Mouse (Mus musculus): ENCODE data around the gene Cd209d. TPM values are rescaled to one million over a fixed set of nuclear protein-coding genes. Genes with fewer than 3 reads are reported as not detected.
"Not testable (repeated sequence)": the region's sequence is repeated elsewhere in the genome, so short reads cannot be mapped to it uniquely, and the experiment has no call there.

Gene Cd209d
- total RNA-seq (2014; fragmentation: Nextera tagmentation) (not detected in 2 replicates), total RNA-seq (2017) (not detected in 2 replicates)

DNA sequence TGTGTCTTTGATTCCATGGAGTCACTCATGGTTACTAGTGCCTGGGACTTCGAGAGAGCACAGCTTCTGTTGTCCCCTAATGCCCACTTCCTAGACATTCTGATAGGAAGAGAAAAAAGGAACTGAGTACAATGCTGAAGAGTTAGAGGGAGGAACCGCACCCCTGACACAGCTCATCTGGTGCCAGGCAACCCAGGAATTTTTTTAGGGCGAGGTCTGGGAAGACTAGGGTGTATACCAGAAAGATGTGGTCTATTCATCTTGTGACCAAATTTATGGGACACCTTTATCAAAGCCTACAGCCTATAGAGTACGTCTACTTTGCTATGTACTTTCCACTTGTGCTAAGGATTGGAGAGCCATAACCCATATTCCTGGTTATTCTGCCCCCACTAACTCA lies at the start of gene Cd209d:
Cd209d (minus strand) TSS at position 101 of the 400 bp plus-strand sequence.
- ATAC-seq (replicated peaks; ENCODE audit: low FRiP score, low TSS enrichment, poor library complexity, severe bottlenecking) = no peak

DNA sequence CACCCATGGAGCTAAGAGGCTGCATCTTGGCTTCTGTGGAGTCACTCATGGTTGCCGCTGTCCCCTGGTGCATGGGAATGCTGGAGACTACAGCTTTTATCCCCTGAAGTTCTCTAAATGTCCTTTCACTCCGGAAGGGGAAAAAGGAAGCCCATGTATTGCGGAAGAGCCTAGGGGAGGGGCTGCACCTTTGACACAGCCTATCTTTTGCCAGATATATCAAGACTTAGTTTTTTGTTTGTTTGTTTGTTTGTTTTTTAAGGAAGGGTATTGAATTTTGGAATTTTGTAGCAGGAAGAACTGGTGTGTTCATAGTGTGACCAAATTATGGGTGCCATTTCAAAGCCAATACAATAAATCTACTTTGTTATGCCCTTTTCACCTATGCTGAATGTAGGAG lies 48.4 kb upstream of the Cd209d start, which contains the start of gene Cd209b:
Cd209b (minus strand) TSS at position 101 of the 400 bp plus-strand sequence.
- ATAC-seq (replicated peaks; ENCODE audit: low FRiP score, low TSS enrichment, poor library complexity, severe bottlenecking) = no peak

DNA sequence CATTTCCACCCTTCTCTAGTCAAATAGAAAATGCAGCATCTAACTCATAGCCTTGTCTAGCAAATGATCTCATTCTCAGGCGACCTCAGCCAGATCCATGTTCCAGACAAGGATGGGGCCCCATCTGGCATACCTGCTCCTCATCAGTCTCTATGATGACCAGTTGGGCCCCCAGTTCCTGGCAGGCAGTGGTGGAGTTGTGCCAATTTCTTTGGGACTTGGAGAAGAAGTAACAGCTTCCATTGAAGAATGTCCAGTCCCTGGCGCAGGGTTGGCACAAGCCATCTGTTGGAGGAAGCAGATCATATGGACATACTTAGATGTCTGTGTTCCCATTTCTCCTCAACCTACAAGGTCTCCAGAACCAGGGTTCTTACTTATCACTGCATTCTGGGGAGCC lies 2.2 kb downstream of the Cd209d start:
- no peak for ATAC-seq (replicated peaks; ENCODE audit: low FRiP score, low TSS enrichment, poor library complexity, severe bottlenecking)

DNA sequence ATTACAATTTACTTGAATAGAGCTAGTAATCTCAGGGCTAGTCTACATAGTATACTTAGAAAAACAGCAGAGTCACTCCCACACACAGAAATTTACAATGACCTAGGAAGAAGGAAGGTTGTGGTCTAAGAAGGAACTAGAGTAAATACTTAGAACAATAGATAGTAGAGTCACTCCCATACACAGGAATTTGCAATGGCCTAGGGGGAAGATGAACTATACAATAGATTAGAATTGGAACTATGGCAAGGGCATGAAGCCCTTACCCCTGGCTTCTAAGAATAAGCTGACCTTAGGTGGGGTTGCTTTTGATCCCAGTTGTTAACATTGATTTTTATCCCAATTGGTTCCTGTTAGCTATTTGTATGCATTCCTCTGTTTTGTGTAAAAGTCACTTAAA lies 15.6 kb downstream of the Cd209d start:
- ATAC-seq (replicated peaks; ENCODE audit: low FRiP score, low TSS enrichment, poor library complexity, severe bottlenecking) = not testable (repeated sequence)

DNA sequence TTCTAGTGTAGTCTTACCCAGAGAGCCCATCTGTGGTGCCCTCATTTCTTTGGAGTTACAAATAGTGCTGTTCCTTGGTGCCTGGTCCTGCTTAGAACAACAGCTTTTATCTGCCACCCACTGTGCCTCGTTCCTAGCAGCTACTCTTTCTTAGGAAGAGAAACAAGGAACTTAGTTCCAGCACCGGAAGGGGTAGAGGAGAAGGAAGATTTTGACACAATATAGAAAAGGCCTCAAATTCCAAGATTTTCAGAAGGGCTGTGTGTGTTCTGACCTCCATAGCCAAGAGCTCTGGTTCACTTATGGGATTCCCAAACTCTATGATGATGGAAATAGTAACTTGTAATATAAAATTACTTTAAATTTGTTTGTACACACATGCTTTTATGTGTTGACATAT lies 24.1 kb downstream of the Cd209d start, which contains the start of gene Cd209e:
Cd209e (minus strand) TSS at position 101 of the 400 bp plus-strand sequence.
- no peak for ATAC-seq (replicated peaks; ENCODE audit: low FRiP score, low TSS enrichment, poor library complexity, severe bottlenecking)

Other genes with a start within 250 kb of the Cd209d start
- 141 and 196 TPM in 2 replicates for gene Stxbp2, start 247.6 kb downstream of the Cd209d start, total RNA-seq (2014; fragmentation: Nextera tagmentation)
- 49.2 and 49.8 TPM in 2 replicates for gene Stxbp2, start 247.6 kb downstream of the Cd209d start, total RNA-seq (2017)
- gene Retn, start 222.8 kb downstream of the Cd209d start, total RNA-seq (2014; fragmentation: Nextera tagmentation) = not detected in 2 replicates
- gene Retn, start 222.8 kb downstream of the Cd209d start, total RNA-seq (2017) = not detected in 2 replicates
- gene Mcemp1, start 212.8 kb downstream of the Cd209d start, total RNA-seq (2014; fragmentation: Nextera tagmentation) = 2.7 TPM in 1 of 2 replicates, not detected in the other
- gene Mcemp1, start 212.8 kb downstream of the Cd209d start, total RNA-seq (2017) = not detected in 2 replicates
- gene Fcor, start 206.2 kb downstream of the Cd209d start, total RNA-seq (2014; fragmentation: Nextera tagmentation) = 4.7 TPM in 1 of 2 replicates, not detected in the other
- 19.2 TPM in 1 of 2 replicates, not detected in the other for gene Fcor, start 206.2 kb downstream of the Cd209d start, total RNA-seq (2017)
- gene Trappc5, start 202.3 kb downstream of the Cd209d start, total RNA-seq (2014; fragmentation: Nextera tagmentation) = 14.3 and 16.1 TPM in 2 replicates
- gene Trappc5, start 202.3 kb downstream of the Cd209d start, total RNA-seq (2017) = 22.2 and 31.3 TPM in 2 replicates
- not detected in 2 replicates for gene Fcer2a, start 184.4 kb downstream of the Cd209d start, total RNA-seq (2014; fragmentation: Nextera tagmentation)
- gene Fcer2a, start 184.4 kb downstream of the Cd209d start, total RNA-seq (2017) = 0.38 TPM in 1 of 2 replicates, not detected in the other
- not detected in 2 replicates for gene Clec4g, start 157.9 kb downstream of the Cd209d start, total RNA-seq (2014; fragmentation: Nextera tagmentation)
- not detected in 2 replicates for gene Clec4g, start 157.9 kb downstream of the Cd209d start, total RNA-seq (2017)
- gene Cd209a, start 129.6 kb downstream of the Cd209d start, total RNA-seq (2014; fragmentation: Nextera tagmentation) = not detected in 2 replicates
- gene Cd209a, start 129.6 kb downstream of the Cd209d start, total RNA-seq (2017) = 0.19 TPM in 1 of 2 replicates, not detected in the other
- not detected in 2 replicates for gene Cd209e, start 24.2 kb downstream of the Cd209d start, total RNA-seq (2014; fragmentation: Nextera tagmentation)
- gene Cd209e, start 24.2 kb downstream of the Cd209d start, total RNA-seq (2017) = not detected in 2 replicates
- gene Cd209b, start 48.3 kb upstream of the Cd209d start, total RNA-seq (2014; fragmentation: Nextera tagmentation) = not detected in 2 replicates
- not detected in 2 replicates for gene Cd209b, start 48.3 kb upstream of the Cd209d start, total RNA-seq (2017)
- gene Cd209c, start 76.2 kb upstream of the Cd209d start, total RNA-seq (2014; fragmentation: Nextera tagmentation) = not detected in 2 replicates
- gene Cd209c, start 76.2 kb upstream of the Cd209d start, total RNA-seq (2017) = not detected in 2 replicates
- not detected in 2 replicates for gene Cd209f, start 227.3 kb upstream of the Cd209d start, total RNA-seq (2014; fragmentation: Nextera tagmentation)
- not detected in 2 replicates for gene Cd209f, start 227.3 kb upstream of the Cd209d start, total RNA-seq (2017)

Data from megakaryocyte-erythroid progenitor cell, adult 5-6 weeks (primary cell).